Comparison of ENCODE assay signal across 19 mouse cellular contexts in the genomic region with DNA sequence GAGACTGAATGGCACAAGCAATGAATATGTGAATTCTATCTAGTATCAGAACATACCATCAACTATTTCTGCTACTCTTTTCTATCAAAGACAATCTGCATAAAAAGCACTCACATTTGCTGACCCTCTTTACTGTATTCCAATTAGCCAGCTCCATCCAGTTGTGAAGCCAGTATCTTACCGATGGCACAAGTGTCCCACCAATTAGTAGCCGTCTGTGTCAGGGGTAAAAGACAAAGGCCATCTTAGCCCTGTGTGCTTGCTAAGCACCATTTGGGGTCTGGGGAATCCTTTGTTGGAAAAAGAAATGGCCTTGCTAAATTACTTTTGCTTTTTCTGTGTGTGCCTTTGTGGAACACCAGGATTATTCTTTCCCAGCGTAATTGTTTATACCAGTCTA.
DNase-seq lines count a peak whose midpoint lies in the region; ATAC-seq lines count a peak whose summit lies in the region.
"Had no signal": no experiment of that assay in that cellular context is flagged by ENCODE, and none has a peak within 500 bp of the region (broad histone marks: within the 10 kb centered on the region; RNA-seq: fewer than 3 reads in every experiment).

No protein-coding gene starts in this region.

- H3K9ac ChIP-seq in hindbrain, embryonic 13.5 days: no peak overlapping the region
- H3K9ac ChIP-seq in hindbrain, embryonic 12.5 days: no peak overlapping the region
- H3K9ac ChIP-seq in neural tube, embryonic 13.5 days: no peak overlapping the region
- no peak overlapping the region for H3K9ac ChIP-seq in neural tube, embryonic 15.5 days (replicated peaks)
- H3K9ac ChIP-seq: embryonic facial prominence, embryonic 12.5 days; forebrain, postnatal 0 days; heart, embryonic 13.5 days; hindbrain, embryonic 15.5 days had no signal

- H3K27ac ChIP-seq in hindbrain, embryonic 13.5 days: 0 out of 2 replicates have a peak overlapping the region, but pooled peaks have one; percentile 18
- H3K27ac ChIP-seq in hindbrain, embryonic 12.5 days: no peak overlapping the region
- peak overlapping the region; percentile 24; the same call in 1 of the 2 replicates for H3K27ac ChIP-seq in neural tube, embryonic 13.5 days (replicated peaks)
- H3K27ac ChIP-seq in neural tube, embryonic 15.5 days (replicated peaks): no peak overlapping the region
- H3K27ac ChIP-seq: embryonic facial prominence, embryonic 12.5 days; heart, embryonic 13.5 days; hindbrain, embryonic 15.5 days had no signal

- no peaks in the 10 kb centered on the region for H3K9me3 ChIP-seq in hindbrain, embryonic 13.5 days
- no peaks in the 10 kb centered on the region for H3K9me3 ChIP-seq in hindbrain, embryonic 12.5 days (replicated peaks)
- no peaks in the 10 kb centered on the region for H3K9me3 ChIP-seq in neural tube, embryonic 13.5 days
- H3K9me3 ChIP-seq in neural tube, embryonic 15.5 days (replicated peaks): no peaks in the 10 kb centered on the region
- H3K9me3 ChIP-seq: embryonic facial prominence, embryonic 12.5 days; heart, embryonic 13.5 days; hindbrain, embryonic 15.5 days had no signal

- 62% methylated on average over 3 of the region's 3 CpGs for WGBS in hindbrain, embryonic 13.5 days
- WGBS in hindbrain, embryonic 12.5 days: 67% methylated on average over 3 of the region's 3 CpGs
- WGBS in neural tube, embryonic 13.5 days: 27% methylated on average over 3 of the region's 3 CpGs
- WGBS in neural tube, embryonic 15.5 days: 25% methylated on average over 3 of the region's 3 CpGs

- no peak for ATAC-seq in hindbrain, embryonic 13.5 days (ENCODE audit: low FRiP score)
- no peak for ATAC-seq in hindbrain, embryonic 12.5 days (ENCODE audit: low FRiP score)
- ATAC-seq in neural tube, embryonic 13.5 days (ENCODE audit: low read depth): no peak
- ATAC-seq in neural tube, embryonic 15.5 days (ENCODE audit: low FRiP score): no peak

- no peaks in the 10 kb centered on the region for H3K4me1 ChIP-seq in hindbrain, embryonic 13.5 days (replicated peaks)
- no peaks in the 10 kb centered on the region for H3K4me1 ChIP-seq in hindbrain, embryonic 12.5 days
- peaks cover 8% of the 10 kb centered on the region; the same call in 1 of the 2 replicates for H3K4me1 ChIP-seq in neural tube, embryonic 13.5 days (replicated peaks)
- H3K4me1 ChIP-seq in neural tube, embryonic 15.5 days: 0 out of 2 replicates have a peak, but pooled peaks cover 8% of the 10 kb centered on the region
- H3K4me1 ChIP-seq: embryonic facial prominence, embryonic 12.5 days; heart, embryonic 13.5 days had no signal

- H3K4me2 ChIP-seq in hindbrain, embryonic 13.5 days: no peak overlapping the region
- H3K4me2 ChIP-seq in hindbrain, embryonic 12.5 days (replicated peaks): no peak overlapping the region
- no peak overlapping the region for H3K4me2 ChIP-seq in neural tube, embryonic 13.5 days
- H3K4me2 ChIP-seq in neural tube, embryonic 15.5 days: no peak overlapping the region
- H3K4me2 ChIP-seq: embryonic facial prominence, embryonic 12.5 days; heart, embryonic 13.5 days; hindbrain, embryonic 15.5 days had no signal

- peak; percentile 31 for DNase-seq in retina, embryonic 14.5 days (ENCODE audit: low spot score)
- DNase-seq in c-Kit-positive CD71-positive TER-119-positive erythroid progenitor cells, embryonic 14.5 days (ENCODE audit: low spot score): no peak
- DNase-seq in ovary, postnatal 14 days (ENCODE audit: low spot score): no peak
- DNase-seq: adrenal gland, adult 2 months; adrenal gland, postnatal 36 days; cerebellum, adult 11-12 months; cerebellum, adult 9-10 months; cerebellum, postnatal 25 days; gastrocnemius, postnatal 14 days; heart, postnatal 36 days; kidney, adult 11 months had no signal

- no peaks in the 10 kb centered on the region for H3K36me3 ChIP-seq in hindbrain, embryonic 13.5 days
- H3K36me3 ChIP-seq in hindbrain, embryonic 12.5 days: no peaks in the 10 kb centered on the region
- no peaks in the 10 kb centered on the region for H3K36me3 ChIP-seq in neural tube, embryonic 13.5 days
- H3K36me3 ChIP-seq in neural tube, embryonic 15.5 days: no peaks in the 10 kb centered on the region
- H3K36me3 ChIP-seq: embryonic facial prominence, embryonic 12.5 days; heart, embryonic 13.5 days; hindbrain, embryonic 15.5 days had no signal

- no peak overlapping the region for H3K4me3 ChIP-seq in hindbrain, embryonic 13.5 days
- no peak overlapping the region for H3K4me3 ChIP-seq in hindbrain, embryonic 12.5 days
- no peak overlapping the region for H3K4me3 ChIP-seq in neural tube, embryonic 13.5 days
- no peak overlapping the region for H3K4me3 ChIP-seq in neural tube, embryonic 15.5 days (replicated peaks)
- H3K4me3 ChIP-seq: embryonic facial prominence, embryonic 12.5 days; heart, embryonic 13.5 days; hindbrain, embryonic 15.5 days had no signal

- H3K27me3 ChIP-seq in hindbrain, embryonic 13.5 days: no peaks in the 10 kb centered on the region
- H3K27me3 ChIP-seq in hindbrain, embryonic 12.5 days: no peaks in the 10 kb centered on the region
- no peaks in the 10 kb centered on the region for H3K27me3 ChIP-seq in neural tube, embryonic 13.5 days
- H3K27me3 ChIP-seq in neural tube, embryonic 15.5 days (replicated peaks): no peaks in the 10 kb centered on the region
- H3K27me3 ChIP-seq: embryonic facial prominence, embryonic 12.5 days; heart, embryonic 13.5 days; hindbrain, embryonic 15.5 days had no signal

Comparison
In these comparisons a context has a peak if more than half of its experiments do, and no peak if none do; other contexts are left out.
1. H3K27ac ChIP-seq: peak in hindbrain, embryonic 13.5 days (single experiment) and neural tube, embryonic 13.5 days (single experiment); none in hindbrain, embryonic 12.5 days (single experiment) and neural tube, embryonic 15.5 days (single experiment).